Mouse (Mus musculus) limb, embryonic 10.5 days (tissue): Measurements from ENCODE around the gene Vmn1r208. TPM values are rescaled to one million over a fixed set of nuclear protein-coding genes. Genes with fewer than 3 reads are reported as not detected.
"Not testable (repeated sequence)": the region's sequence is repeated elsewhere in the genome, so short reads cannot be mapped to it uniquely, and the experiment has no call there.

ENCODE experiments used
- DNase-seq: peaks from one replicate; pipeline ENCODE4 v3.0.0-alpha.2; 2017; ENCODE audit warnings: low spot score
- H3K27ac ChIP-seq: fragments of 300-500 bp; sonication (generic); 2 replicates; pipeline ENCODE4 v1.5.1; 2016; ENCODE audit warnings: mild to moderate bottlenecking
- H3K27me3 ChIP-seq: fragments of 300-500 bp; sonication (generic); 2 replicates; pipeline ENCODE4 v1.6.1; 2016; ENCODE audit warnings: low read depth, mild to moderate bottlenecking; ENCODE audit not compliant: poor library complexity, severe bottlenecking
- H3K36me3 ChIP-seq: fragments of 300-500 bp; sonication (generic); 2 replicates; pipeline ENCODE4 v1.6.1; 2016; ENCODE audit warnings: mild to moderate bottlenecking, moderate library complexity
- H3K4me1 ChIP-seq: fragments of 300-500 bp; sonication (generic); 2 replicates; pipeline ENCODE4 v1.6.1; 2016
- H3K4me3 ChIP-seq: fragments of 300-500 bp; sonication (generic); 2 replicates; pipeline ENCODE4 v1.5.1; 2016; ENCODE audit warnings: mild to moderate bottlenecking, moderate library complexity
- H3K9me3 ChIP-seq: fragments of 300-500 bp; sonication (generic); replicated peaks from 2 replicates; pipeline ENCODE4 v1.6.1; 2016; ENCODE audit warnings: mild to moderate bottlenecking
- WGBS: fragments of 180-500 bp; shearing (Covaris S2); methylation state at CpG from one replicate; pipeline ENCODE4 v1.1.7; 2016; 5-methylcytosine and 5-hydroxymethylcytosine counted together
- polyA plus RNA-seq: library from polyadenylated mRNA; unstranded; fragments of >200 nt; fragmentation: Nextera tagmentation; extraction: Ambion mirVana; gene quantifications from 2 replicates; pipeline ENCODE4 v1.2.1, GENCODE M21; 2016

Vmn1r208 gene
- polyA plus RNA-seq, result not detected in 2 replicates

GRCm38 (mm10) chr13:22777300-22777699, at the start of gene Vmn1r208:
TSS of gene Vmn1r208 (minus strand) at chr13:22777400.
- H3K4me1 ChIP-seq, DNase-seq, H3K27ac ChIP-seq, H3K9me3 ChIP-seq, H3K27me3 ChIP-seq, H3K36me3 ChIP-seq, H3K4me3 ChIP-seq: not testable (repeated sequence)
- no CpG with 5 or more reads among the region's 7 CpGs for WGBS

GRCm38 (mm10) chr13:22821601-22822000, 44.4 kb upstream of the Vmn1r208 start:
- not testable (repeated sequence) for H3K36me3 ChIP-seq, DNase-seq, H3K9me3 ChIP-seq, H3K27me3 ChIP-seq, H3K27ac ChIP-seq, H3K4me3 ChIP-seq, H3K4me1 ChIP-seq
- 90% methylated on average over 1 of the region's 1 CpGs for WGBS

- H3K9me3 ChIP-seq, H3K36me3 ChIP-seq, H3K4me3 ChIP-seq, H3K27ac ChIP-seq, H3K27me3 ChIP-seq, H3K4me1 ChIP-seq, DNase-seq: not testable (repeated sequence)
Observed at GRCm38 (mm10) chr13:22809582-22809981, 32.4 kb upstream of the Vmn1r208 start, which contains the start of gene Vmn1r209. TSS of gene Vmn1r209 (minus strand) at chr13:22809682.

GRCm38 (mm10) chr13:22788096-22788495, 10.9 kb upstream of the Vmn1r208 start:
- not testable (repeated sequence) for H3K36me3 ChIP-seq, H3K27ac ChIP-seq, H3K4me1 ChIP-seq, DNase-seq, H3K4me3 ChIP-seq, H3K27me3 ChIP-seq, H3K9me3 ChIP-seq
- 86% methylated on average over 3 of the region's 3 CpGs for WGBS

GRCm38 (mm10) chr13:22784159-22784558, 7.0 kb upstream of the Vmn1r208 start:
- not testable (repeated sequence) for H3K27ac ChIP-seq, H3K27me3 ChIP-seq, H3K4me3 ChIP-seq

GRCm38 (mm10) chr13:22771592-22771991, 5.6 kb downstream of the Vmn1r208 start:
- not testable (repeated sequence) for H3K27ac ChIP-seq

More at GRCm38 (mm10) chr13:22784159-22784558, 7.0 kb upstream of the Vmn1r208 start:
- H3K9me3 ChIP-seq, H3K4me1 ChIP-seq, DNase-seq, H3K36me3 ChIP-seq: not testable (repeated sequence)

GRCm38 (mm10) chr13:22747524-22747923, 29.7 kb downstream of the Vmn1r208 start:
- H3K27me3 ChIP-seq, result no peaks in the 10 kb centered on the region
- DNase-seq, result no peak
- no peaks in the 10 kb centered on the region for H3K36me3 ChIP-seq
- no peaks in the 10 kb centered on the region for H3K9me3 ChIP-seq
- no peak overlapping the region for H3K4me3 ChIP-seq
- no peak overlapping the region for H3K27ac ChIP-seq
- no peaks in the 10 kb centered on the region for H3K4me1 ChIP-seq

More at GRCm38 (mm10) chr13:22771592-22771991, 5.6 kb downstream of the Vmn1r208 start:
- not testable (repeated sequence) for H3K36me3 ChIP-seq, H3K4me3 ChIP-seq, H3K9me3 ChIP-seq, H3K4me1 ChIP-seq, DNase-seq, H3K27me3 ChIP-seq
- 93% methylated on average over 2 of the region's 2 CpGs for WGBS

- not testable (repeated sequence) for H3K4me1 ChIP-seq, H3K9me3 ChIP-seq, H3K27ac ChIP-seq, H3K36me3 ChIP-seq, H3K4me3 ChIP-seq, H3K27me3 ChIP-seq, DNase-seq
Observed at GRCm38 (mm10) chr13:22729529-22729928, 47.7 kb downstream of the Vmn1r208 start, which contains the start of gene Vmn1r207-ps. TSS of gene Vmn1r207-ps (minus strand) at chr13:22729629.

Other genes starting within 250 kb of the Vmn1r208 start
- gene Vmn1r204, start 224.2 kb downstream of the Vmn1r208 start, polyA plus RNA-seq, result not detected in 2 replicates
- gene Vmn1r205, start 184.4 kb downstream of the Vmn1r208 start, polyA plus RNA-seq, result not detected in 2 replicates
- not detected in 2 replicates for gene Vmn1r206, start 153.1 kb downstream of the Vmn1r208 start, polyA plus RNA-seq
- gene Vmn1r207-ps, start 47.8 kb downstream of the Vmn1r208 start, polyA plus RNA-seq, result not detected in 2 replicates
- not detected in 2 replicates for gene Vmn1r209, start 32.3 kb upstream of the Vmn1r208 start, polyA plus RNA-seq
- gene Vmn1r210, start 53.9 kb upstream of the Vmn1r208 start, polyA plus RNA-seq, result not detected in 2 replicates
- not detected in 2 replicates for gene Vmn1r211, start 80.2 kb upstream of the Vmn1r208 start, polyA plus RNA-seq
- gene Vmn1r212, start 106.8 kb upstream of the Vmn1r208 start, polyA plus RNA-seq, result not detected in 2 replicates
- not detected in 2 replicates for gene Vmn1r213, start 230.3 kb upstream of the Vmn1r208 start, polyA plus RNA-seq